Mouse (Mus musculus) kidney, adult 8-10 months (tissue): ENCODE measurements at regions not wholly inside any gene's neighbourhood (a gene's known extent, or its start where the extent isn't known, plus 50 kb on each side); places are given as distances from the start of the nearest gene placed in this dataset.

ENCODE experiments used
- DNase-seq, 2 experiments: peaks; one replicate each; pipeline ENCODE4 v3.0.0; 2022

GRCm38 (mm10) chrX:95291676-95292075 is 95.0 kb upstream of the Arhgef9 start:
- DNase-seq, result no peak

GRCm38 (mm10) chrX:95282038-95282437 is 85.4 kb upstream of the Arhgef9 start:
- DNase-seq, result no peak

GRCm38 (mm10) chrX:95253517-95253916 is 56.9 kb upstream of the Arhgef9 start:
- DNase-seq, result peak; percentile 4 to 6
